Mouse (Mus musculus) hindbrain, embryonic 16.5 days (tissue): ENCODE data around the gene Cd164. TPM values are rescaled to one million over a fixed set of nuclear protein-coding genes. Genes with fewer than 3 reads are reported as not detected.

Source experiments
- ATAC-seq: fragments of 200-750 bp; cut with Nextera tagmentation; 2 replicates; pipeline ENCODE4 v1.8.0; 2017; ENCODE audit warnings: moderate TSS enrichment, moderate library complexity
- H3K27ac ChIP-seq: fragments of 300-500 bp; sonication (generic); 2 replicates; pipeline ENCODE4 v1.5.1; 2014; ENCODE audit warnings: low read depth, mild to moderate bottlenecking, control low read depth, low read length, moderate library complexity
- H3K27me3 ChIP-seq: fragments of 300-500 bp; sonication (generic); replicated peaks from 2 replicates; pipeline ENCODE4 v1.6.1; 2014; ENCODE audit warnings: low read length; ENCODE audit not compliant: control insufficient read depth, insufficient read depth
- H3K36me3 ChIP-seq: fragments of 300-500 bp; sonication (generic); 2 replicates; pipeline ENCODE4 v1.6.1; 2014; ENCODE audit warnings: mild to moderate bottlenecking, low read length, moderate library complexity, mixed read lengths; ENCODE audit not compliant: control insufficient read depth, insufficient read depth
- H3K4me1 ChIP-seq: fragments of 300-500 bp; sonication (generic); 2 replicates; pipeline ENCODE4 v1.6.1; 2014; ENCODE audit warnings: low read depth, low read length; ENCODE audit not compliant: control insufficient read depth, insufficient read depth
- H3K4me2 ChIP-seq: fragments of 300-500 bp; sonication (generic); 2 replicates; pipeline ENCODE4 v1.6.1; 2014; ENCODE audit warnings: mild to moderate bottlenecking, low read length, control low read depth, moderate library complexity
- H3K4me3 ChIP-seq: fragments of 300-500 bp; sonication (generic); 2 replicates; pipeline ENCODE4 v1.5.1; 2014; ENCODE audit warnings: mild to moderate bottlenecking, low read length, control low read depth, moderate library complexity
- H3K9ac ChIP-seq: fragments of 300-500 bp; sonication (generic); 2 replicates; pipeline ENCODE4 v1.6.1; 2014; ENCODE audit warnings: low read depth, mild to moderate bottlenecking, control low read depth, low read length, moderate library complexity
- H3K9me3 ChIP-seq: fragments of 300-500 bp; sonication (generic); 2 replicates; pipeline ENCODE4 v1.6.1; 2014; ENCODE audit warnings: mild to moderate bottlenecking, low read length, moderate library complexity; ENCODE audit not compliant: control insufficient read depth
- WGBS: fragments of 180-500 bp; shearing (Covaris S2); extraction: QIAGEN DNeasy Blood & Tissue Kit; methylation state at CpG from one replicate; pipeline ENCODE4 v1.1.7; 2014; 5-methylcytosine and 5-hydroxymethylcytosine counted together
- polyA plus RNA-seq: library from polyadenylated mRNA; unstranded; fragments of >200 nt; fragmentation: Nextera tagmentation; extraction: Ambion mirVana; gene quantifications from 2 replicates; pipeline ENCODE4 v1.2.1, GENCODE M21; 2015

The Cd164 gene
- polyA plus RNA-seq, 1 experiment from 2014 or later: 57.2 TPM

GRCm38 (mm10) chr10:41477278-41478181, 41.7 kb upstream of the Cd164 start:
- Histone ChIP-seq H3K36me3 (no peaks in the 10 kb centered on the region), H3K4me2 (peak overlapping the region; percentile 98), H3K27ac (peak overlapping the region; percentile 80), H3K4me3 (peak overlapping the region; percentile 52), H3K4me1 (peaks cover 19% of the 10 kb centered on the region), H3K9me3 (no peaks in the 10 kb centered on the region), H3K27me3 (no peaks in the 10 kb centered on the region), H3K9ac (peak overlapping the region; percentile 68)
- WGBS: 2% methylated on average over 20 of the region's 20 CpGs
- ATAC-seq: peak; percentile 78

GRCm38 (mm10) chr10:41479961-41480360, 39.3 kb upstream of the Cd164 start:
- Histone ChIP-seq H3K4me3 (no peak overlapping the region), H3K36me3 (peaks cover 2% of the 10 kb centered on the region; the same call in 1 of the 2 replicates), H3K4me1 (peaks cover 19% of the 10 kb centered on the region), H3K9me3 (no peaks in the 10 kb centered on the region), H3K4me2 (no peak overlapping the region), H3K9ac (no peak overlapping the region), H3K27ac (no peak overlapping the region), H3K27me3 (no peaks in the 10 kb centered on the region)
- WGBS: 87% methylated on average over 3 of the region's 3 CpGs
- ATAC-seq: no peak

DNA sequence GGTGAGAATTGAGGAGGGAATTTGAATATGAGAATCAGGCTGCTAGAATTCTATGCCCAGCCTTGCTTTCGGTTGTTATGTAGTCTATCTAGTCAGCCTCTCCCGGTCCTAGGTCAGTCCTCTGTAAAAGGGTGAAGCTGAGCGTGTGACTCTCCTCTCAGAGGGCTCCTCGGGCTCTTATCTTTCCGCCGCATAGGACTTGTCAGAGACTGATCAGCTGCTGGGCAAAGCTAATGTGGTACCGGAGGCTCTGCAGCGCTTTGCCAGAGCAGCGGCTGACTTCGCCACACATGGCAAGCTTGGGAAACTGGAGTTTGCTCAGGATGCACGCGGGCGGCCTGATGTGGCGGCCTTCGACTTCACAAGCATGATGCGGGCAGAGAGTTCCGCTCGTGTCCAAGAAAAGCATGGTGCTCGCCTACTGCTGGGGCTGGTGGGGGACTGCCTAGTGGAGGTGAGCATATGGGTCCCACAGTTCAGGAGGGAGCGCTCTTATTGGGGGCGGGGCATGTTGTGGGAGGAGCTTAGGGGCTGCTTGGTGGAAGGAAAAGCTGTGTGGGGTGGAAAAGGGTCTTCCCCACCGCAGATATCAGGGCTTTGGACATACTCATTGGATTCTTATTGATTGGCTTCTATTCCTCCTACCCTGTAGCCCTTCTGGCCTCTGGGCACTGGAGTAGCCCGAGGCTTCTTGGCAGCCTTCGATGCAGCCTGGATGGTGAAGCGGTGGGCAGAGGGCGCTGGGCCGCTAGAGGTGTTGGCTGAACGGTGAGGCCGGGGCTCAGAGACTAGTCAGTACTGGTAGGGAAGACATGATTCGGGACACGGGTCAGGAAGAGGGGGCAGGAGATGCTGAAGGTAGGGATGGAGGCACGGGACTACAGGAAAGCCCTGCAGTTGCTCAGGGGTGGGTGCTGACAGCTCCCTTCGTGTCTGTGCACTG, 38.0 kb upstream of the Cd164 start:
- H3K4me3 ChIP-seq: no peak overlapping the region
- H3K4me1 ChIP-seq: peaks cover 13% of the 10 kb centered on the region
- peaks cover 10% of the 10 kb centered on the region; the same call in 1 of the 2 replicates for H3K36me3 ChIP-seq
- no peak overlapping the region for H3K9ac ChIP-seq
- no peak overlapping the region for H3K4me2 ChIP-seq
- WGBS: 74% methylated on average over 33 of the region's 33 CpGs
- ATAC-seq: no peak
- no peak overlapping the region for H3K27ac ChIP-seq
- no peaks in the 10 kb centered on the region for H3K9me3 ChIP-seq
- no peaks in the 10 kb centered on the region for H3K27me3 ChIP-seq

GRCm38 (mm10) chr10:41482446-41482845, 36.8 kb upstream of the Cd164 start:
- H3K9ac ChIP-seq: no peak overlapping the region
- 66% methylated on average over 7 of the region's 7 CpGs for WGBS
- H3K36me3 ChIP-seq: peaks cover 10% of the 10 kb centered on the region; the same call in 1 of the 2 replicates

GRCm38 (mm10) chr10:41485778-41486177, 33.4 kb upstream of the Cd164 start:
- ATAC-seq: no peak
- H3K27me3 ChIP-seq: no peaks in the 10 kb centered on the region
- WGBS: 90% methylated on average over 16 of the region's 16 CpGs
- H3K36me3 ChIP-seq: peaks cover 10% of the 10 kb centered on the region; the same call in 1 of the 2 replicates
- H3K9ac ChIP-seq: no peak overlapping the region
- peaks cover 9% of the 10 kb centered on the region for H3K4me1 ChIP-seq
- no peak overlapping the region for H3K4me2 ChIP-seq
- no peak overlapping the region for H3K4me3 ChIP-seq
- H3K9me3 ChIP-seq: no peaks in the 10 kb centered on the region
- H3K27ac ChIP-seq: no peak overlapping the region

More at GRCm38 (mm10) chr10:41482446-41482845, 36.8 kb upstream of the Cd164 start:
- 0 out of 2 replicates have a peak, but pooled peaks have one; percentile 15 for ATAC-seq
- Histone ChIP-seq H3K9me3 (no peaks in the 10 kb centered on the region), H3K4me1 (peaks cover 1% of the 10 kb centered on the region; the same call in 1 of the 2 replicates), H3K4me2 (no peak overlapping the region), H3K27me3 (no peaks in the 10 kb centered on the region), H3K4me3 (no peak overlapping the region), H3K27ac (no peak overlapping the region)

GRCm38 (mm10) chr10:41486506-41487170, 32.6 kb upstream of the Cd164 start:
- H3K4me1 ChIP-seq: peaks cover 11% of the 10 kb centered on the region
- H3K9me3 ChIP-seq: no peaks in the 10 kb centered on the region
- H3K4me3 ChIP-seq: no peak overlapping the region
- ATAC-seq: no peak
- H3K4me2 ChIP-seq: no peak overlapping the region
- no peak overlapping the region for H3K9ac ChIP-seq
- peaks cover 10% of the 10 kb centered on the region; the same call in 1 of the 2 replicates for H3K36me3 ChIP-seq
- WGBS: 76% methylated on average over 14 of the region's 14 CpGs
- no peak overlapping the region for H3K27ac ChIP-seq
- H3K27me3 ChIP-seq: no peaks in the 10 kb centered on the region

DNA sequence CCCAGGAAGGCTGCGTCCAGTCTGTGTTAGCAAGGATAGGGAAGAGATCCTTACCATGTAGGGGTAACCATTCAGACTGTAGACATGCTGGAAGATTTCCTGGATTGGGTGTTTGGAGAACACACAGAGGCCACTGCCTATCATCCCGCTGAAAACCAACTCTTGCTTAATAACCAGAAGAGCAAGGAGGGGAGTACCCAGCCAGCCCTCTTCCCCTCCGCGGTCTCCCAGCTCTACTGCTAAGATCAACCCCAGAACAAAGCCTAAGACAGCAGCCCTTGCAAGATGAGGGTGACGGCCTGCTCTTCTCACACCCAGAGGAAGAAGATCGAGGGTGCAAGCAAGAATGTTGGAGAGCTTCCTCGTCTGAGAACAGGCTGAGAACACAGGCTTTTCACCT, 30.3 kb upstream of the Cd164 start:
- peaks cover 8% of the 10 kb centered on the region; the same call in 1 of the 2 replicates for H3K36me3 ChIP-seq
- no peaks in the 10 kb centered on the region for H3K9me3 ChIP-seq
- no peak overlapping the region for H3K27ac ChIP-seq
- peak overlapping the region; percentile 83 for H3K4me3 ChIP-seq
- peak overlapping the region; percentile 98 for H3K4me2 ChIP-seq
- no peaks in the 10 kb centered on the region for H3K27me3 ChIP-seq
- 47% methylated on average over 7 of the region's 7 CpGs for WGBS
- ATAC-seq: no peak
- H3K4me1 ChIP-seq: peaks cover 11% of the 10 kb centered on the region
- peak overlapping the region; percentile 78 for H3K9ac ChIP-seq

DNA sequence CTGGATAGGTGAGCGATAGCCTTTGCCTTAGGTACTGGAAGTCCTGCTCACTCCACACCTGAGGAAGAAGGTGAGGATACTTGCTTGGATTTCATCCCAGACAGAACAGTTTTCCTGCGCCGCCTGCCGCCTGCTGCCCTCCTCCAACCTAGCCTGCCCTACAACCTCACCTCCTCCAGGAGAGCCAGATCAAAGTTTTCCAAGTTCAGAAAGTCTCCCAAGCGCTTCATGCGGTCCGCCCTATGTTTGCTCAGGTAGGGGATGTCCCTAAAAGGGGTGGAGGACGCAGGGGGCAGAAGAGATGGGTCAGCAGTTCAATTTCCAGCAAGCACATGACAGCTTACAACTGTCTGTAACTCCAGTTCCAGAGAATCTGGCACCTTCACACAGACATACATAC, 29.9 kb upstream of the Cd164 start:
- peaks cover 11% of the 10 kb centered on the region for H3K4me1 ChIP-seq
- no peak for ATAC-seq
- no peaks in the 10 kb centered on the region for H3K27me3 ChIP-seq
- peaks cover 8% of the 10 kb centered on the region; the same call in 1 of the 2 replicates for H3K36me3 ChIP-seq
- H3K9ac ChIP-seq: peak overlapping the region; percentile 78
- H3K4me2 ChIP-seq: peak overlapping the region; percentile 98
- H3K27ac ChIP-seq: no peak overlapping the region
- H3K4me3 ChIP-seq: peak overlapping the region; percentile 83
- WGBS: 38% methylated on average over 8 of the region's 8 CpGs
- no peaks in the 10 kb centered on the region for H3K9me3 ChIP-seq
